Mouse (Mus musculus) kidney, postnatal 4 days (tissue): Measurements from ENCODE around the gene Slc25a23.
"Not testable (repeated sequence)": the region's sequence is repeated elsewhere in the genome, so short reads cannot be mapped to it uniquely, and the experiment has no call there.

Source experiments
- DNase-seq, 2 experiments: peaks; one replicate each; pipeline ENCODE4 v3.0.0; 2021; ENCODE audit warnings: mixed read lengths in 2 of 2

Slc25a23 gene

DNA sequence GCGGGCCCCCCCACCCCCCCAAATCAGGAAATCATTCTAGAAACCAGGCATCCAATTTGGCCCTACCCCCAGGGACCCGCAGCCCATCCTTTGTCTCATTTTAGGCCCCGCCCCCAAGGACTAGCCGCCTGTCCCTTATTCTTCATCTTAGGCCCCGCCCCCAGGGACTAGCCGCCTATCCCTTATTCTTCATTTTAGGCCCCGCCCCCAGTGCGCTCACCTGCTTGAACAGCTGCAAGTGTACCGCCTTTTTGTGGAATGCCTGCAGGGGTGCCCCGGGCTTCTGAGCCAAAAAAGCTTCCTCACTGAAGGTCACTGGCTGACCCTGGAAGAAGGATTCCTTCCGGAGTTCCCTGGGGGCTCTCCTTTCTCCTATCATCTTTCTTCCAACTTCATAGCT is 11.0 kb upstream of the Slc25a23 start:
- peak; percentile 65 to 77 for DNase-seq

DNA sequence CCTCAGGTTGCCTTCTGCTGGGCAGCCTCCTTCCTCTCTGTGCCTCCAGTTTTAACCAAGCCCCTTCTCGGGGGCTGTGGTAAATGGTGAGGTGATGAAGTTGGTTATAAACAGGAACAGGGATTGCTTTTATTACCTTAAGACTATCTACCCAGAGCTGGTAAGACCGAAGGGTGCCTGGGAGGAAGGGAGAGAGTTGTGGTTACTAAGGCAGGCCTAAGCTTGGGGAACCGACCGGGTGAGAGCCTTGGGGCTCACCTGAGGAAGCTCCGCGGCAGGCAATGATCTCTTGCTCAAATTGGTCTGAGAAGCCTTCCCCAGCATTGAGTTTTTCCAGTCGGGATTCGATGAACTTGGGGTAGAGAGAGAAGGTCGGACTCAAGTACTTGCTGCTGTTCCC is 10.6 kb upstream of the Slc25a23 start:
- DNase-seq: no peak

DNA sequence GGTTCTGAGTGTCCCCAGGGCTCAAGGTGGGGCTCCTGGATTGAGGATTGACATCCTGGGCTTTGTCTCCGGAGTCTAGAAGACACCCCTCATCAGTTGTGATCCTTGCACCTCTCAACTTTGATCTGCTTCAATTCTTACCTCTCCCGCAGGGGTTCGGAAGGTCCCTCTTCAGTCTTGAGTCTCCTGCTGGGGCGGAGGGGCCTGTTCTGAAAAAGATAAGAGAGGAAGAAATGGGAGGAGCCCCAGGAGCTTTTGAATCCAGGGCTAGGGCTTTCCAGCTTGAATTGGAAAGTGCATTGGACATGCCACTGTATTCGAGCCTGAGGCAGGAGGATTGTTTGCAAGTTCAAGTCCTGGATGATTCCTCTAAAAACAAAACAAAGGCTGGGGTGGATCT is 7.2 kb upstream of the Slc25a23 start:
- DNase-seq: no peak

DNA sequence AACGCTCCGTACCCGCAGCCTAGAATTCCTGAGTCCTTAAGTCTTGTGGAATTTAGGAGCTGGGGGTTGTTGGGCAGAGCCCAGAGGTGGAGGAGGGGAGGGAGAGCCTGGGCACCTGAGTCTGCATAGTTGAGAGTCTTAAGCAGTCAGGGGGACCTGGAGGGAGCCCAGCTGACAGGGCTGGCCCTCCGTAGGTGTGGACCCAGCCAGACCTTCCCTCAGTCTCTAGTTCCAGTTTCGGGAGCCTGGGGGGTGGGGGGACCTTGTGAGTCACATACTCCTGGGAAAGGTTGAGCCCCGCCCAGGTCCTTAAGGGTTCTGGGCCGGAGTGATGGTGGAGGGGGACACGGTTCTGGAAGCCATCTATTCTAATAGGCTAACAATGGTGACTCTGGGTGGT is 3.4 kb upstream of the Slc25a23 start:
- peak; percentile 29 to 47 for DNase-seq

DNA sequence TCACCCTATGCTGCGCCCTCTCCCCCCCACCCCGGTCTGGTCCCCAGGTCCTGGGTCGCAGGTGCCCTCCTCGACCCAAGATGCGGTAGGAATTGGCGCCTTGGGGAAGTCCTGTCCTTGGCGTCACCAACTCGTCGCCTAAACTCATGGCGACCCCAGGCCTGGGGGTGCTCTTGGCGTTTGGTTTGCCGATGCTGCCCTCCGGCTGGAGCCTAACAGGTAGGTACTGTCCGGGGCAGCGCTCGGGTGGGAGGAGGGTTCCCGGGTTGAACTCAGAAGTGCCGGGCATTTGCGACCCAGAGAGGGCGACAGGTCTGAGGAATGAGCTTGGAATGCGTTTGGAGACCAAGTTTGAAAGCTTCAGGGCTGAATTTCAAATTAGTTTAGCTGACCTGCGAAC is 2.9 kb upstream of the Slc25a23 start:
- DNase-seq: peak; percentile 36 to 58

DNA sequence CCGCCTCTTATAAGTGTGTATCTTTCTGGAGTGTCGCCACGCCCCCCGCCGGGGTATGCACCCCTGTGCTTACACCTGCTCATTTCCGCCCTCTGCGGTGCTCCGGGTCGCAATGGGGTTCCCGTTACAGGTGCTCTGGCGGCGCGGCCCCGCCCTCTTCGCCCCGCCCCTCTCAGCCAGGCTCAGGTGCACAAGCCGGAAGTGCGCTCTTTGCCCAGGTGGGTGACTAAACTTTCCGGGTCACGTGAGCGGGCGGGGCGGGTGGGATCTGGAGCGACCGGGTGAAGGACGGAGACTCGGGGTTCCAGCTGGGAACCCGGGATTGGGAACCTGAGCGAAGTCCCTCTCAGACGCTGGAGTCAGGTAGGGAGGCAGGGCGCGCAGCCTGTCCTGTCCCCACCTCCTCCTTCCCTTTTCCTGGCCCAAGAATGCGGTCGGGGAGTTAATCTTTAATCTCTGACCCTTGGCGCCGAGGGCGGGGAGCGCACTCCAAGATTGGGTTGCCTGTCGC is 2.4 kb upstream of the Slc25a23 start:
- peak; percentile 77 to 87 for DNase-seq

DNA sequence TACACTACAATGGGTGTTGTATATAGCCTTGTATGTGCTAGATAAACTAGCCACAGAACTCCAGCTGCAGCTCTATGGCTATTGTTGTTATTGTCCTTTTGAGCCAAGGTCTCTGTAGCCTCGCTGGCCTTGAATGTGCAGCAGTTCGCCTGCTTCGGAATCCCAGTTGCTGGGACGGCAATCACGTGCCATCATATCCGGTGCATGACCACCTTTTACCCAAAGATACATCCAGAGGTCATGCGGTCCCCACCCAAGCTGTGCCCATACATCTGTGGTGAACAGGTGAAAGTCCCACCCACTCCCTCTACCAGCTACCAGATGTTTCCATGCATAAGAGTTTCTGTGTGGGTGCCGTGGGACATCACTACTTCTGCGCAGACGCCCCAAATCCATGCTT is 1.4 kb upstream of the Slc25a23 start:
- DNase-seq: peak in 1 of 2 experiments; percentile 21

DNA sequence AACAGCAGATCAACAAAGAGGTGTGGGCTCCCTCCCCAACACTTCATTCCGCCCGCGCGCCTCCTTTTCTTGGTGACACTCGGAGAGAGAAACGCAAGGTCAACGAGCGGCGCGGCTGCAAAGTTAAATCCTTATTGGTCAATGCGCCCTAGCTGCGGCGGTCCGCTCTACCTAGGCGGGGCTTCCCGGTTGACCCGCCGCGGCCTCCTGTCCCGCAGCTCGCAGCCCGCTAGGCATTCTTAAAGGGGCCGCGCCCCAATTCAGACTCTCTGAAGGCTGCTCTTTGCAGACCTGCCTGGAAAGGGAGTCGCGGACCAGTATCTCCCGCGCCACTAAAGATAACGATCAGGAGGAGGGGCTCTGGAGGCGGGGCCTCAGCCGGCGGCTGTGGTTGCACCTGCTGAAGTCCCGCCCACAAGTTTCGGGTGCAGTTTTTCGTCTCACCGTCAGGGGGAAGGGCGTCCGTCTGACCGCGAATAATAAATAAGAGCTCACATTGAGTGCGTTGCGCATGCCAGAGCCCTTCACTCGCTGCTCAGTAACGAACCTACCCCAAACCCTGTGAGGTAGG is 653 bp upstream of the Slc25a23 start:
- peak; percentile 93 to 97 for DNase-seq

DNA sequence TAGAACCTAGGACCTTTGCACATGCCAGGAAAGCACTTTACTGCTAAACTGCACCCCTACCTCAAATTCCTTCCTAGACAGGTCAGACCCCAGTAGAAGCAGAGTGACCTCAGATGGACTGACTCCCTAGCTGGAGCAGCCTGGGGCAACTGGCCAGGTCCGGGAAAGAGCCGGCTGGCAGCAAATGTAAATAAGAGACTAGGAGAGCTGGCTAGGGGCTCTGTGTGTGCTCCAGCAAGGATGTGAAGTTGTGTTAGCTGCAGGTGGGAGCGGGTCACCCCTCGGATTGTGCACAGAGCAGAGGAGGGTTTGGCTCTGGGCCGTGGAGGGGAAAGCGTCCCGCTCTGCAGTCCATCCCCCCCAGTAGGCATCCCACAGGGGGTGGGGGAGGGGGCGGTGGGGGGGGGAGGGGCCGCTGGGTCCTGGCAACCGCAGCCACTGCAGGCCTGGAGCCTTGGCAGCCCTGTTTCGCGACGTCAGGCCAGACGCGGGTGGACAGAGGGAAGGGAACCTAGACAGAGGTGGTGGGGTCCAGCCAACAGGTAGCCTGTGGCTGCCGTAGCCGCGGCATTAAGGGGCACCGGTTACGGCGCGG is 675 bp downstream of the Slc25a23 start, which contains the start of gene Crb3:
Gene Crb3, plus strand, starts transcription at position 215 of the 595 bp plus-strand sequence.
- DNase-seq: peak; percentile 24 to 51

DNA sequence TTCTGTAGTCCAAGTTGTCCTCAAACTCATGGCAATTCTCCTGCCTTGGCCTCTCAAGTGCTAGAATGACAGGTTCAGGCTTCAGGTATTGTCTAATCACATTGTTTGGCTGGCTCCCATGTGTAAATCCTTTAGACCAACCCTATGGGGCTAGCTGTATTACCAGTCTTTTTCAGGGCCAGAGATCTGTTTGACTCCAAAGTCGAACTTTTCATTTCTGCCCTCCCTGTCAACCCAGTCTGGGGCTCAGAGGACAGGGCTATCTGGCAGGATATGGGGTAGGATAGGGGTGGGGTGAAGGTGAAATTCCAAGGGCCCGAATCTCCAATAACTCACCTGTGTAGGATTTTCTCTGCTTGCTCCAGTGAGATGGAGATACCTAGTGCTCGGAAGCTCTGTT is 3.4 kb downstream of the Slc25a23 start:
- no peak for DNase-seq

DNA sequence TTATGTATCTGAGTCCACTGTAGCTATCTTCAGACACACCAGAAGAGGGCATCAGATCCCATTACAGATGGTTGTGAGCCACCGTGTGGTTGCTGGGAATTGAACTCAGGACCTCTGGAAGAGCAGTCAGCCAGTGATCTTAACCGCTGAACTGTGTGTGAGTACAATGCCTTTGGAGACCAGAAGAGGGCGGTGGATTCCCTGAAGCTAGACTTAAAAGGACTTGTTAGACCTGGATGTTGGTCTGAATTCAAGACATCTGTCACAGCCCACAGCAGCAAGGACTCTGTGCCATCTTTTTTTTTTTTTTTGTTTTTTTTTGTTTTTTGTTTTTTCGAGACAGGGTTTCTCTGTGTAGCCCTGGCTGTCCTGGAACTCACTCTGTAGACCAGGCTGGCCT is 8.0 kb downstream of the Slc25a23 start:
- not testable (repeated sequence) for DNase-seq

DNA sequence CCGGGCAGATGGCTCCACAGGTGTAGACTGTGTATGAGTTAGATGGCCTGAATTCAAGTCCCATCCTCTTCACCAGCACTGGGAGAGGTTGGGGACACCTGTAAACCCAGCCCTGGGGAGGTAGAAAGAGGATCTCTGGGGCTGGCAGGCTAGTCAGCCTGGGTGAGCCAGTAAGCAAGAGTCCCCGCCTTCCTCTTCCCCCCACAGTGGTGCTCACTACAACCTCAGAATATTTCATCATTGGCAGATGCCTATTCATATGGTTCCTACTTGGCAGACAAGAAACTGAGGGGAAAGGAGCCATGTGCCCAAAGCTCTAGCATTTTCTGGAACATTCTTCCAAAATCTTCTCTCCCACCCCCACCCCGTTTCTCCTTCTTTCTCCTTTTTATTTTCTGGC is 10.8 kb downstream of the Slc25a23 start:
- no peak for DNase-seq

DNA sequence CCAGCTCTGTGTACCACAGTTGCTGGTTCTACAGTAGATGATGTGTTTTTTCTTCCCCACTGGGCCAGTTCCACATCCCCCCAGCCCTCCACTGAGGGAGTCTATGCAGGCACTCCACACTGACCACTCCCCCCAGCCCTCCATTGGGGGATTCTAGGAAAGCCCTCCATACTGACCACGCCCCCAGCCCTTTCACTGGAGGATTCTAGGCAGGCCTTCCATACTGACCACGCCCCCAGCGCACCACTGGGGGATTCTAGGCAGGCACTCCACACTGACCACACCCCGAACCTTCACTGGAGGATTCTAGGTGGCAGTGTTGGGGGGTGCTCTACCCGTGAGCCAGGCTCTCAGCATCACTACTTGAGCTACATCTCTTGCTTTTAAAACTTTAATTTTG is 12.3 kb downstream of the Slc25a23 start:
- DNase-seq: peak; percentile 32 to 53

DNA sequence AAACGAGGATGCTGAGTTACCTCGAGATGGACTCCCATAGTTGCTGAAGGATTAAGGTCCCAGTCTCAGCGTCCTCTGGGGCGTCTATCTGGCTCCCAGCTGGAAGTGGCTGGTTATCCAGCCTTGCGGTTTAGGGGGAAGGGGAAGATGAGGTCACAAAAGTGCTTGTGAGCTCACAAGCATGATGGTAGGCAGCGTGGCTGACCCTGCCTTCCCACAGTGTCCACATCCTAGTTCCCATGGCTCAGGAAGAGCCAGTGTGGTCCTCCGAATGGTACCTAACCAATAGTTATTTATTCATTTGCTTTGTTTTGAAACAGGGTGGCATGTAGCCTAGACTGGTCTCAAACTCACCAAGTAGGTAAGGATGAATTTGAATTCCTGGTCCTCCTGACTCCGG is 18.1 kb downstream of the Slc25a23 start, which contains the start of gene Slc25a41:
Gene Slc25a41, minus strand, starts transcription at position 101 of the 400 bp plus-strand sequence.
- DNase-seq: no peak

DNA sequence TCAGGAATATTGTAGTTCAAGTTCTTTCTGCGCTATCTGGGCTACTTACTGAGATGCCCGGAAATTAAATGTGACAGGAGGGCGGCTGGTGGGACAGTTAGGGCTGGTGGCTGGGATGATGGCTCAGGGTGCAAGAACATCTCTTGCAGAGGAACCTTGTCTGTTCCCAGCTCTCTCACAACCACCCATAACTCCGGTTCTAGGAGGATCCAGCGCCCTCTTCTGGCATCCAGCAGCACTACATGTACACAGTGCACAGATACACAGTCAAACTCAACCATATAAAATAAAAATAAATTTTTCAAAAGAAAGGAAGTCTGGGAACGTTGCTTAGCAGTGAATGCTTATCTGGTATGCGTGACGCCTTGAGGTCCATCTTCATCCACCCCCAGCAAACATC is 20.7 kb downstream of the Slc25a23 start:
- peak in 1 of 2 experiments; percentile 31 for DNase-seq

DNA sequence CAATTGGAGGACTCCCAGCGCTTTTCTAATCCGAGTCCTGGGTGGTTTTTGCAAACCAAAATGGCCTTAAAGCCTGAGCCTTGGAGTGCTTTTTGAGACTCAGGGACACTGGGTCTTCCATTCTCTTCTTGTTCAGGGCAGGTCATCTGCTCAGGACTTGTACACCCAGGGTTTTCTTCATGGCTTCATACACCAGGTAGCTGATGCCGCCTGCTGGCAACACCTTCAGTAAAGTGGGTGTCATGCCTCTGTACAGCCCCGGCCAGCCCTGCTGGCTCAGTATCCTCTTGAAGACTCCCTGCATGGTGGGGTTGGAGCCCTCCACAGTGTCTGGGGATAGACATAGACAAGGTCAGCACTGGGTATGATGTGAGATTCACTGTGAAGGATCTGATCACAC is 26.8 kb downstream of the Slc25a23 start:
- no peak for DNase-seq

DNA sequence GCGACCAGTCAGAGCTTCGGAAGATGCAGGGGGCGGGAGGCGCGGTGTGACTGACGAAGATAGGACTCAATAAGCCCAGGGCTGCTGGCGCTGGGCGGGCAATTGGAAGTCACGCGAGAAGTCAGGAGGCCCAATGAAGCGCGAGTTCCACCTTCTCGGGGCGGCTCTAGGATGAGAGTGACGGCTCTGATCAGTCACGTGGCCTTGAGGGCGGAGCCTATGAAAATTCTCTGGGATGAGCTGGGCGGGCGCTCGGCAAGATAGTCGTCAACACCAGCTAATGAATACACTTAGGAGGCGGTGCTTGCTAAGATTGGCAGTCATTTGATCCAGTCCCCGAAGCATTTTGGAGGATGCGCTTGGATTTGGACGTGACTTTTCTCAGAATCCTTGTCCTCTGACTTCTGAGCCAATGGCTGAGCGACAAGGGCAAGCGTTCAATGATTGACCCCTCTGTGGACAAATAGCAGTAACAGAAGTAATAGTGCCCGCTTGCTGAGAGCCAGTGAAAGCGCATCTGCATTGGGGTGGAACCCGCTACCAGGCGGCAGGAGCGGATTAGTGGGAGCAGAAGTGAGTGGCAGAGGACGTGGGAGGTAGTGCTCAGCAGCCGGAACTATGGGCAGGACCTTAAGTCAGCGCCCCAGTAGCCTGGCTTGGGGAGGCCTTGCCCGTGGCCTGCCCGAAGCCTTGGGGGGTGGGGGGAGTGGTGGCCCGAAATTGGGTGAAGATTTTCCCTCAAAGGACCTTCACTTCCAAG is 27.8 kb downstream of the Slc25a23 start:
- DNase-seq: peak; percentile 99

DNA sequence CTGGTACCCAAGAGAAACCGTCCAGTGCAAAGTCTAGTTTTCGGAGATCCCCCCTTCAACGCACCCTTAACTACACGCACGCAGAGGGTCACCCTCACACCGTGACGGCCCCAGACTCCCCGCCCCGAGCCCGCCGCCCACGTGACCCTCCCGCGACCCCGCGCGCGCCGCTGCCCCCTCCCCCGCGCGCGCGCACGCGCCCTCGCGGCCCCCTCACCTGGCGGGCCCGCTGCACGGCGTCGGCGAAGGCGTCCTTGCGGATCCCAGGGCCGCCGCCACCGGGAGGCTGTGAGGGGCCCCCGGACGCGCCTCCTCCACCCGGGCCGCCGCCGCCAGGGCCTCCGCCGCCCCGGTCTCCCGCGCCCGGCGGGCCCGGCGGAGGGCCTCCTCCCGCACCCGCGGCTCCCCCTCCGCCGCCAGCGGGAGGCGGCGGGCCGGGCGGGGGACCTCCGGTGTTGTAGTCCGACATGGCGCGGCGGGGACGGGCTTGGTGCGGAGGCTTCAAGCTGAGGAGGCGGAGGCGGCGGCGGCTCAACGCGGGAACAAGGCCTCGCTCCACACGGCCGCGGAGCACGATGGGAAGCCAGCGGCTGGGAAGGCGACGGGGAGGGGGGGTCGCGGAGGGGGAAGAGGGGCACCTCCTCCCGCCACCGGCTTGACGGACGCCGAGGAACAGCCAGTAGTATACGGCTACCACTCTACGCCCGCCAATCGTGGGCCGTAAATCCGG is 28.6 kb downstream of the Slc25a23 start, which contains the start of gene Khsrp:
Gene Khsrp, minus strand, starts transcription at position 592 of the 730 bp plus-strand sequence.
- DNase-seq: peak; percentile 69 to 73

DNA sequence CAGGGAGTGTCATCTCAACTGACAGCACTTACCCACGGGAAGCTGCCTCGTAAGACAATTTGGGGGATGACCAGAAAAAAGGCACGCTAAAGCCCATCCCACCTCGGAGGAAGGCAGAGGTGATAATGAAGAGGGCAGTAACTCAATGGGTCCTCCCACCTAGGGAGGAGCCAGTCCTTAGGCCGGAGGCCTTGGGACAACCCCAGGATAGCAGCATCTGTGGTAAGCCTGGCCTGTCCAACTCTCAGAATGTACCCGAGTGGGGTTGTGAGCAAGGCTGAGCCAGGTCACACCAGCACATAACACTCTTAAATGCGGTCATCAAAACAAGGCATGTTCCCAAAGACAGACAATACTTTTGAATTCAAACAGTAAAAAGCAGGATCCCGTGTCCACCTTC is 30.0 kb downstream of the Slc25a23 start:
- DNase-seq: peak in 1 of 2 experiments; percentile 38

DNA sequence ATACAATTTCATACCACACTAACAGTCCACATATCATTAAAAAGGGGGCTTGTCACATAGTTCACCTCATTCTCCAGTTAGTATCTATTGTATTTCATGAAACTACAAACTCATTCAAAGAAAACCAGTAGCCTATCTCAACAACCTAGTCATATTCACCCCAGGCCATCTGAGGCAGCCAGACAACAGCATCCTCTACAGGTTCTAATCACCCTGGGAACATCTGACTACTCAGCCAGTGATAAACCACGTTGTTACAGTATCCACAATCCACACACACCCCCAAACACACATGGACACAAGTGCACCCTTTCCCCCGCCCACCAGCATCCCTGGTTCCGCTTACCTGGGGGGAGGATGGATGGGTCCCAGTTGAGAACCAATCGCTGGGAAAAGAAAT is 32.2 kb downstream of the Slc25a23 start:
- DNase-seq: no peak

DNA sequence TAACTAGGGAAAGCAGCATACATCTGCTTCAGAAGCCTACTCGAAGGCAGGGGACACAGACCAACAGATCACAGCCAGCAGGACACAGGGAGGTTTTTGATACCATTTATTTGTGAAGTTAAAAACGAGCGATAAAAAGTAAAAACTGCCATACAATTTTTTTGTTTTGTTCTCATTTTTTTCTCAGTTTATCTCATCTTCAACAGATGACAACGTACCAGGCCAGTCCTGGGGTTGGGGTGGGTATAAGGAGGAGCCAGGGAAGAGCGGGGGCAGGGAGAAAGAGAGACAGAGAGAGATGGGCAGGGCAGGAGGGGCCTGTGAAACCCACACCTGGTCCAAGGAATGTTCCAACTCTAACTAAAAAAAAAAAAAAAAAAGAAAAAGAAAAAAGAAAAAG is 38.7 kb downstream of the Slc25a23 start:
- DNase-seq: no peak

DNA sequence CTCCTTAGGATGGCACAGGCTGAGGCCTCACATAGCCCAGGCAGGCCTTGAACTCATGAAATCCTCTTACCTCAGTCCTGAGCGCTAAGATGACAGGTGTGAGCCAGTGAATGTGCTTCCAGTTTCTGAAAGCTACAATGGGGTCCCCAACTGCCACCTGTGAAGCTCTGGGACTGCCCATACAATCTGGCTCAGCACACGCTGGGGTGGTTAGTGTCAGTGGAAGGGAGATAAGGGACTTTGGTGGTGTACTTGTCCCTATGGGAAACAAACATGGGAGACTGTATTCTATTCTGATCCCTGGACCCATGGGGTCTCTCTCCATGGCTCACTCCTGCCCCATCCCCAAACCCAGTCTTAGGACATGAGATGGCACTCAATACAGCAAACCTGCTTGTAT is 40.0 kb downstream of the Slc25a23 start:
- DNase-seq: no peak

DNA sequence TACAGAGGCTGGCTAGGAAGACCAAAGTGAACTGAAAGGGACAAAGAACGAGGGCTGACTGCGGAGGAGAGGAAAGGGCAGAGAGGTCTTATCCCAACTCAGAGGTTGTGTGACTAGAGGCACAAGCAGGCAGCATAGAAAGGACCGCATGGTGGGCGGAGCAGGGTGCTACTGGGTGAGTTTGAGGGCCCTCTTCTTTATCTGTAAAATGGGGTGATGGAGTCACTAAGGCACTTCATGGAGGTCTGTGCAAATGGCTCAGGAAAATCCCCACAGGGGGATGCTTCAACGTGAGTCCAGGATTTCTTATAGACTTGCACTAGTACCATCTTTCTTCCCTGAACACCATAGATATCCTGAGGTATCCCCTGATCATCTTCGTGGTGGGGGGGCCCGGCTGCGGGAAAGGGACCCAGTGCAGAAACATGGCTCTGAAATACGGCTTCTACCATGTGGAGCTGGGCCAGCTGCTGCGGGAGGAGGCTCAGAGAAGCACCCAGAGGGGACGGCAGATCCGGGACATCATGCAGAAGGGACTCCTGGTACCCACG is 47.3 kb downstream of the Slc25a23 start:
- no peak for DNase-seq
